Mouse (Mus musculus) liver, embryonic 14.5 days (tissue): ENCODE data around the gene Ddn. TPM values are rescaled to one million over a fixed set of nuclear protein-coding genes. Genes with fewer than 3 reads are reported as not detected.

Source experiments
- ATAC-seq: fragments of 200-750 bp; cut with Nextera tagmentation; 2 replicates; pipeline ENCODE4 v1.8.0; 2017; ENCODE audit warnings: moderate number of reproducible peaks, mild to moderate bottlenecking, moderate library complexity; ENCODE audit not compliant: insufficient read depth
- DNase-seq, 3 experiments: peaks; one replicate each; pipeline ENCODE4 v3.0.0-alpha.2; 2012 to 2013; ENCODE audit warnings: low read depth in 3 of 3, low spot score in 3 of 3
- H3K27ac ChIP-seq: fragments of 300-500 bp; sonication (generic); 2 replicates; pipeline ENCODE4 v1.5.1; 2014; ENCODE audit warnings: moderate library complexity, mild to moderate bottlenecking, control low read depth, inconsistent platforms
- H3K27me3 ChIP-seq: fragments of 300-500 bp; sonication (generic); 2 replicates; pipeline ENCODE4 v1.6.1; 2014; ENCODE audit warnings: mild to moderate bottlenecking, low read length, moderate library complexity; ENCODE audit not compliant: control insufficient read depth, insufficient read depth
- H3K36me3 ChIP-seq: fragments of 300-500 bp; sonication (generic); replicated peaks from 2 replicates; pipeline ENCODE4 v1.6.1; 2014; ENCODE audit warnings: low read depth; ENCODE audit not compliant: control insufficient read depth, insufficient read depth
- H3K4me1 ChIP-seq, 2 experiments: fragments of 200-500 bp in 1 of 2; fragments of 300-500 bp in 1 of 2; sonication (generic) in 1 of 2; replicated peaks; 2 replicates each; pipeline ENCODE4 v1.6.1; 2012 to 2014; ENCODE audit warnings: antibody characterized with exemption in 1 of 2, inconsistent platforms in 1 of 2, low read length in 1 of 2; ENCODE audit not compliant: control insufficient read depth in 2 of 2, insufficient read depth in 2 of 2
- H3K4me2 ChIP-seq: fragments of 300-500 bp; sonication (generic); 2 replicates; pipeline ENCODE4 v1.6.1; 2014; ENCODE audit warnings: low read depth, mild to moderate bottlenecking, control low read depth, moderate library complexity
- H3K4me3 ChIP-seq, 2 experiments: fragments of 200-500 bp in 1 of 2; fragments of 300-500 bp in 1 of 2; sonication (generic) in 1 of 2; 2 replicates each; pipeline ENCODE4 v1.5.1; 2012 to 2014; ENCODE audit warnings: low read depth in 2 of 2, low read length in 2 of 2, mild to moderate bottlenecking in 2 of 2, control low read depth in 1 of 2, inconsistent platforms in 1 of 2, moderate library complexity in 1 of 2; ENCODE audit not compliant: insufficient read depth in 1 of 2
- H3K9ac ChIP-seq: fragments of 300-500 bp; sonication (generic); replicated peaks from 2 replicates; pipeline ENCODE4 v1.6.1; 2014; ENCODE audit warnings: mild to moderate bottlenecking, control low read depth, moderate library complexity
- H3K9me3 ChIP-seq: fragments of 300-500 bp; sonication (generic); 2 replicates; pipeline ENCODE4 v1.6.1; 2016; ENCODE audit warnings: low read length, mixed read lengths; ENCODE audit not compliant: control insufficient read depth
- CTCF ChIP-seq: IDR thresholded peaks from 2 replicates; pipeline ENCODE4 v1.5.1; 2016; ENCODE audit warnings: antibody characterized with exemption, low read depth, control low read depth
- EP300 ChIP-seq: IDR thresholded peaks from 2 replicates; pipeline ENCODE4 v1.6.1; 2016; ENCODE audit warnings: antibody characterized with exemption, low read depth
- WGBS: fragments of 180-500 bp; shearing (Covaris S2); extraction: QIAGEN DNeasy Blood & Tissue Kit; methylation state at CpG from one replicate; pipeline ENCODE4 v1.1.7; 2014; ENCODE audit not compliant: insufficient replicate concordance; 5-methylcytosine and 5-hydroxymethylcytosine counted together
- polyA plus RNA-seq, 2 experiments: library from polyadenylated mRNA; depleted of rRNA in 1 of 2; stranded (reverse) in 1 of 2; unstranded in 1 of 2; fragments of >200 nt; fragmentation: Nextera tagmentation in 1 of 2; extraction: Ambion mirVana in 1 of 2; gene quantifications; 2 replicates each; pipeline versions ENCODE4 v1.2.1 to v1.2.3; 2012 to 2014

The Ddn gene
- polyA plus RNA-seq, 2 experiments: 0.03 TPM; not detected in 1

DNA sequence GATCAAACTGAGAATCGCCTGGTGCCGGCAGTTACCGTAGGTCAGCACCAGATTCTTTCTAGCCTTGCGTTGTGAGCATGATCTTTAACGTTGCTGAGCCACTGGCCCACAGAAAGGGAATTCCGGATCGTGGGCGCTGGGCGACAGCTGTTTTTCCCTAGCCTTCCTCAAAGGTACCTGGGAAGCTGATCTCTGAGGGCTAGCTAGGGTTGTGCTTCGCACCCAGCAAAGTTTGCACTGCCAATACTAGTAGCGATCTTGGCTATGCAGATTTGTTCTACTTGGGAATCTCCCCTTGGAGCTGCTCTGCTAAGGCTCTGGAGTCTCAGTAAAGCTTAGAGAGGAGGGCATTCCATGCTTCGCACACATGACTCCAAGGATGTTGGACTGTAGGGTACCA is 18.1 kb downstream of the Ddn start:
- H3K4me3 ChIP-seq: no peak overlapping the region
- no peaks in the 10 kb centered on the region for H3K36me3 ChIP-seq
- no peak overlapping the region for H3K27ac ChIP-seq
- no peaks in the 10 kb centered on the region for H3K9me3 ChIP-seq
- H3K27me3 ChIP-seq: peaks cover 94% of the 10 kb centered on the region
- no peaks in the 10 kb centered on the region for H3K4me1 ChIP-seq
- ATAC-seq (no peak), DNase-seq (no peak)
- no peak overlapping the region for H3K9ac ChIP-seq
- 6% methylated on average over 12 of the region's 12 CpGs for WGBS
- H3K4me2 ChIP-seq: no peak overlapping the region
- TF ChIP-seq CTCF (no peak), EP300 (no peak)

DNA sequence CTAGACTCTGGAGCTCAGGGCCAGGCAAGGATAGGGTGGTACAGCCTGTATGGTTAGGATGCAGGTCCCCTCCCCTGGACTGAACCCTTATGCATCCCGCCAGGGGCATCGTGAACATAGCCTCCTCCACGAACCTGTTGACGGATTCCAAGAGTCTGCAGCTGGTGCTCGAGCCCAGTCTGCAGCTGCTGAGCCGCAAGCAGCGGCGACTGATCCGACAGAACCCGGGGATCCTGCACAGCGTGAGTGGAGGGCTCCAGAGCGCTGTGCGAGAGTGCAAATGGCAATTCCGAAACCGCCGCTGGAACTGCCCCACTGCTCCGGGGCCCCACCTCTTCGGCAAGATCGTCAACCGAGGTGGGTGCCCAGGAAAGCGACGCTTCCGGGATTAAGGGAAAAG is 18.5 kb downstream of the Ddn start:
- no peaks in the 10 kb centered on the region for H3K9me3 ChIP-seq
- WGBS: 1% methylated on average over 23 of the region's 23 CpGs
- peaks cover 90% of the 10 kb centered on the region for H3K27me3 ChIP-seq
- no peak overlapping the region for H3K27ac ChIP-seq
- ATAC-seq (no peak), DNase-seq (no peak)
- H3K4me1 ChIP-seq: no peaks in the 10 kb centered on the region
- no peak overlapping the region for H3K9ac ChIP-seq
- TF ChIP-seq CTCF (no peak), EP300 (no peak)
- H3K4me2 ChIP-seq: no peak overlapping the region
- H3K4me3 ChIP-seq: no peak overlapping the region
- no peaks in the 10 kb centered on the region for H3K36me3 ChIP-seq

DNA sequence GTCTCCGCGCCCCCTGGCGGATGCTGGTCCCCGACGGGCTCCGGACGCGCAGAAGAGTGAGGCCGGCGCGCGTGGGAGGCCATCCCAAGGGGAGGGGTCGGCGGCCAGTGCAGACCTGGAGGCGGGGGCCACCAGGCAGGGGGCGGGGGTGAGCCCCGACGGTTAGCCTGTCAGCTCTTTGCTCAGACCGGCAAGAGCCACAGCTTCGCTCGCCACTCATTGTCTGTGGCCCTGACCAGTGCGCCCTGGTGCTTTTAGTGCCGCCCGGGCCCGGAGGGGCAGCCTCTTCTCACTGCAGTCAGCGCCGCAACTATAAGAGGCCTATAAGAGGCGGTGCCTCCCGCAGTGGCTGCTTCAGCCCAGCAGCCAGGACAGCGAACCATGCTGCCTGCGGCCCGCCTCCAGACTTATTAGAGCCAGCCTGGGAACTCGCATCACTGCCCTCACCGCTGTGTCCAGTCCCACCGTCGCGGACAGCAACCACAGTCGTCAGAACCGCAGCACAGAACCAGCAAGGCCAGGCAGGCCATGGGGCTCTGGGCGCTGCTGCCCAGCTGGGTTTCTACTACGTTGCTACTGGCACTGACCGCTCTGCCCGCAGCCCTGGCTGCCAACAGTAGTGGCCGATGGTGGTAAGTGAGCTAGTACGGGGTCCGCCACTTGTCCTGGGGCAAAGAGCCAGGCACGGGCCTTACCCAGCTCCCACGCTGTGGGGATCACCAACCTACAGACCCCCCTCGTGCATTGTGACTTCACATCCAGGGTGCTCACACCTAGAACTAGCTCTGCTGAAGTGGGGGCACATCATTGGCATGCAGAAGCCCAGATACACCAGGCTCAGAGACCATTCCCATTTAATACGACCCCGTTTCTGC is 19.4 kb downstream of the Ddn start, which contains the start of gene Wnt1:
Gene Wnt1, plus strand, starts transcription at position 197 of the 875 bp plus-strand sequence.
- Histone ChIP-seq H3K4me1 (no peaks in the 10 kb centered on the region), H3K27ac (no peak within 1 kb of the TSS), H3K9ac (no peak within 1 kb of the TSS), H3K9me3 (no peaks in the 10 kb centered on the region), H3K4me3 (no peak within 1 kb of the TSS), H3K27me3 (peaks cover 81% of the 10 kb centered on the region), H3K4me2 (no peak within 1 kb of the TSS), H3K36me3 (no peaks in the 10 kb centered on the region)
- TF ChIP-seq EP300 (no peak), CTCF (peak; percentile 74)
- DNase-seq (no peak), ATAC-seq (no peak)
- WGBS: 6% methylated on average over 51 of the region's 51 CpGs

DNA sequence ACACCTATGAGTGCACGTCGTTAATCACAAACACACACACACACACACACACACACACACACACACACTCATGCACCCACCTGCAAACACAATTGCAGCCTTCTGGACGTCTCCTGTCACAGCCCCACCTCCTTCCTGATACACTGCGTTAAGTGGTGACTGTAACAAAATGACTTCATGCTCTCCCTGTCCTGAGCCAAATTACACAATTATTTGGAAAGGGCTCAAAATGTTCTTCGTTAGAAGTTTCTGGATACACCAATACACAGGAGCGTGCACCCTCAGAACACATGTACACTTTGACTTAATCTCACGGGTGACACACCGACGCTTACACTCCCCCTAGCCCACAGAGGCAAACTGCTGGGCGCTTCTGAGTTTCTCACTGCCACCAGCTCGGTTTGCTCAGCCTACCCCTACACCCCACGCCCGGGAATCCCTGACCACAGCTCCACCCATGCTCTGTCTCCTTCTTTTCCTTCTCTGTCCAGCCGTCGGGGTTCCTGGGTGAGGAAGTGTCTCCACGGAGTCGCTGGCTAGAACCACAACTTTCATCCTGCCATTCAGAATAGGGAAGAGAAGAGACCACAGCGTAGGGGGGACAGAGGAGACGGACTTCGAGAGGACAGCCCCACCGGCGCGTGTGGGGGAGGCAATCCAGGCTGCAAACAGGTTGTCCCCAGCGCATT is 20.2 kb downstream of the Ddn start:
- Histone ChIP-seq H3K27ac (no peak overlapping the region), H3K4me1 (no peaks in the 10 kb centered on the region), H3K9me3 (no peaks in the 10 kb centered on the region), H3K36me3 (no peaks in the 10 kb centered on the region), H3K9ac (no peak overlapping the region), H3K4me2 (no peak overlapping the region), H3K27me3 (peaks cover 74% of the 10 kb centered on the region), H3K4me3 (no peak overlapping the region)
- no peak for ATAC-seq
- 11% methylated on average over 24 of the region's 24 CpGs for WGBS
- DNase-seq: no peak
- TF ChIP-seq EP300: no peak
- no peak for TF ChIP-seq CTCF

DNA sequence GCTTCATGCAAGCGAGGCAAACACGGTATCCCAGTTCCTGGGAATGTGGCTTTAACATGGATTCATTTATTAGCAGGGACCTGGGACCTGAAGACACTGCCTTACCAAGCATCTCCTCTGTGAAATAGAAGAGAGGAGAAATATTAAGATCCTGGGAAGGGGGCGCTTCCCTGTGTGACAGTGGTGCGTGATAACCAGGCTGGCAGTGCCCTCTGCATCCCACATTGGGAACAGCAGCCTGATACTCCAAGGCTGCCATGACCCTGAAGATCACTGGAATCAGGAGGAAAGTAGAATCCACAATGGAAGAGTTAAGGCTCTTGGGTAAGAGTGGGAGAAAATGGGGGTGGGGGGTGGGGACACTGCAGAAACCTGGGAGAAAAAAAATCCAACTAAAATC is 21.4 kb downstream of the Ddn start:
- Histone ChIP-seq H3K27ac (no peak overlapping the region), H3K4me2 (no peak overlapping the region), H3K9me3 (no peaks in the 10 kb centered on the region), H3K9ac (no peak overlapping the region), H3K4me1 (no peaks in the 10 kb centered on the region), H3K27me3 (peaks cover 62% of the 10 kb centered on the region), H3K36me3 (no peaks in the 10 kb centered on the region), H3K4me3 (no peak overlapping the region)
- no peak for ATAC-seq
- TF ChIP-seq EP300: no peak
- peak; percentile 39 for TF ChIP-seq CTCF
- WGBS: 21% methylated on average over 4 of the region's 4 CpGs
- no peak for DNase-seq
